Mouse (Mus musculus): ENCODE data around the gene Gabbr2. TPM values are rescaled to one million over a fixed set of nuclear protein-coding genes. Genes with fewer than 3 reads are reported as not detected.

The Gabbr2 gene
- polyA plus RNA-seq, 1 experiment from 2014 or later, result 4.0 TPM

GRCm38 (mm10) chr4:46829656-46830055 is 162.0 kb downstream of the Gabbr2 start:
- H3K36me3 ChIP-seq, result no peaks in the 10 kb centered on the region
- 53% methylated on average over 2 of the region's 2 CpGs for WGBS
- 0 out of 2 replicates have a peak, but pooled peaks cover 4% of the 10 kb centered on the region for H3K27me3 ChIP-seq
- peaks cover 23% of the 10 kb centered on the region for H3K4me1 ChIP-seq (replicated peaks)
- H3K4me2 ChIP-seq, result no peak overlapping the region
- ATAC-seq (ENCODE audit: low FRiP score), result no peak
- no peak overlapping the region for H3K4me3 ChIP-seq
- no peaks in the 10 kb centered on the region for H3K9me3 ChIP-seq
- no peak overlapping the region for H3K9ac ChIP-seq
- H3K27ac ChIP-seq, result no peak overlapping the region

DNA sequence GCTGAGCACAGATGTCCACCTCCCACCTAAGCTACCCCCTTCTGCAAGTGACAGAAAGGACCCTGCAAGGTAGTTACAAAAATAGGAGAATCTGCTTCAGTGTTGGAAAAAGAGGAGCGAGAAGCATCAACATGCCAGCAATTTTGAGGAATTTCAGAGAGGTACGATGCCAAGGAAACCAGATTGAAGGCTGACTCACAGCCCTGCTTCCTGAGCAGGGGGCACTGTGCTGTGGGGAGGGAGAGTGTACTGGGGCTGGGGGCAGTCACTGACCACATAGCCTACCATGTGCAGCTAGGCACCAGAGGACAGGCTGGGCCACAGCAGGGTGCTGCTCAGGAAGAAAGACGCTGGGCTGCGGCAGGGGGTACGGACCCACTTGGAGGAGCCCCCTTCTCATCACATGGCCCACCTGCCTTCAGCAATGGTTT is 163.5 kb downstream of the Gabbr2 start:
- Histone ChIP-seq H3K9ac (no peak overlapping the region), H3K4me3 (no peak overlapping the region), H3K4me2 (no peak overlapping the region), H3K9me3 (no peaks in the 10 kb centered on the region), H3K27me3 (no peaks in the 10 kb centered on the region), H3K4me1 (replicated peaks) (peaks cover 23% of the 10 kb centered on the region), H3K36me3 (no peaks in the 10 kb centered on the region), H3K27ac (0 out of 2 replicates have a peak overlapping the region, but pooled peaks have one; percentile 18)
- ATAC-seq (ENCODE audit: low FRiP score), result no peak
- 77% methylated on average over 5 of the region's 5 CpGs for WGBS

DNA sequence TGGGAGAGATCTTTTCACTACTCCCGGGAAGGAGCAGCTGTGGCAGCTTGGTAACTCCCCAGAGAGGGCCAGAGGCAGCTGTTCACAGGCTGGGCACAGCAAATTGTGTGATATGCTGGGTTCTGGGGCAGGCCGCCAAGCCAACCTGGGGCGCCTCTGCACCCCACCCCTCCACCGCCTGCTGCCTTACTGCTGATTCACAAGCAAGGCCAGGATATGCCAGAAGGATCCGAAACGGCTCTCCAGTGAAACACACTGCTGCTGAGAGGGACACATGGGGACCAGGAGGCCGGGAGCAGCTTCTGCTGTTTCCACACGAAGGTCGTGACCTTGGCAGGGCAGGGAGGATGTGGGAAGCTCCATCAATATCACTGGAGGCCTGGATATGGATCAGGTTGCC is 164.2 kb downstream of the Gabbr2 start:
- WGBS, result 48% methylated on average over 9 of the region's 9 CpGs

DNA sequence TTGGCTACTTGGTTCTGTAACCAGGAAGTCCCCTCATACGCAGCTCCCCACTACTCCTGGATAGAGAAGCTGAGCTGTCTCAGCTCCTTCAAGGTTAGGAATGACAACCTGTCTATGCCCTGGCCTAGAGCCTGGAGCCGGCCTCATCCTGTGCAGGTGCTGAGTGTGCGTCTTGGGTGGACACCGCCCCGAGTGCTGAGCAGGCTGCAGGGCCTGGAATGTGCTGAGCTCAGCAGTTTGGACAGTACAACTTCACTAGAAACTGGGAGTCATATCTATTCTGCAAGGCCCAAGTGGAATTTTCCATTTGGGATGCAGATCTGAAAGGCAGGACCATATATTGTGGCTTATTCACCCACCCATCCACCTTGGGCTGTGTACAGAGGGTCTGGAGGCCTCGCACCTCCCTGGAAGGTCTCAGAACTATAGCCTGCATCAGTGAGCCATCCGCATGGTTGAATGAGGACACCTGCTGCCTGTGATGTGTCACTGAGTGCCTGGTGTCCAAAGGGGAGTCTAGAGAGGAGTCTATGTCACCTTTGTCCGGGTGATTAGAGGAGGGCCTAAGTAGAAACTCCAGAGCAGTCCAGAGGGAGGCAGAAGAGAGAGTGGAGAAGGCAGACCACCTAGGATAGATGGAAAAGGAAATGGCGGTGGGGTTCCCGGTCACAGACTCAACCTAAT is 165.7 kb downstream of the Gabbr2 start:
- Histone ChIP-seq H3K27me3 (no peaks in the 10 kb centered on the region), H3K4me2 (no peak overlapping the region), H3K27ac (no peak overlapping the region), H3K4me1 (replicated peaks) (peaks cover 23% of the 10 kb centered on the region), H3K9ac (no peak overlapping the region), H3K4me3 (no peak overlapping the region), H3K9me3 (no peaks in the 10 kb centered on the region), H3K36me3 (no peaks in the 10 kb centered on the region)
- ATAC-seq (ENCODE audit: low FRiP score), result no peak
- WGBS, result 85% methylated on average over 10 of the region's 10 CpGs

More for the DNA sequence above, 164.2 kb downstream of the Gabbr2 start:
- Histone ChIP-seq H3K27ac (peak overlapping the region; percentile 18; the same call in 1 of the 2 replicates), H3K27me3 (no peaks in the 10 kb centered on the region), H3K9me3 (no peaks in the 10 kb centered on the region), H3K4me1 (replicated peaks) (peaks cover 23% of the 10 kb centered on the region), H3K4me2 (no peak overlapping the region), H3K36me3 (no peaks in the 10 kb centered on the region), H3K9ac (no peak overlapping the region), H3K4me3 (no peak overlapping the region)
- no peak for ATAC-seq (ENCODE audit: low FRiP score)

- no peak overlapping the region for H3K4me2 ChIP-seq
- peaks cover 21% of the 10 kb centered on the region for H3K4me1 ChIP-seq (replicated peaks)
- no peak overlapping the region for H3K9ac ChIP-seq
- 72% methylated on average over 14 of the region's 14 CpGs for WGBS
- no peaks in the 10 kb centered on the region for H3K9me3 ChIP-seq
- no peaks in the 10 kb centered on the region for H3K27me3 ChIP-seq
- no peak overlapping the region for H3K27ac ChIP-seq
- no peak overlapping the region for H3K4me3 ChIP-seq
- ATAC-seq (ENCODE audit: low FRiP score), result no peak
- H3K36me3 ChIP-seq, result no peaks in the 10 kb centered on the region
Observed at GRCm38 (mm10) chr4:46823738-46824137, 167.9 kb downstream of the Gabbr2 start.

DNA sequence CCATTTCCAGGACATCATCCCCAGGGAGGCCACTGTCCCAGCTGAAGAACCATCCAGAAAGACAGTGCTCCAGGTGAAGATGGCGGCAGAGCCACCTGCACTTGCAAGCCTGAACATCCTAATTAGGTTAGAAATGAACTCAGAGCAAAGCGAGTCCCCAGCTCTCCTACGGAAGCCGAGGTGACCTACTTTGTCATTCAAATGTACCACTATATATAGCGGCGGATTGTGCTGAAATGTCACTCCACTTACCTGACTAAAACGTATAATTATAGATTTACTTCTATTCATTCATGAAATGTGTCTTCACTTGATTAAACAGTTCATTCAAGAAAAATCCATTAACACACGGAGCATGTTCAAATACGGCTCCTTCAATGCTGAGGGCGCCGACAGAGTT is 170.0 kb downstream of the Gabbr2 start:
- WGBS, result 59% methylated on average over 11 of the region's 11 CpGs
- Histone ChIP-seq H3K36me3 (no peaks in the 10 kb centered on the region), H3K27me3 (no peaks in the 10 kb centered on the region), H3K4me3 (no peak overlapping the region), H3K4me1 (replicated peaks) (peaks cover 14% of the 10 kb centered on the region; the same call in 1 of the 2 replicates), H3K9ac (no peak overlapping the region), H3K4me2 (no peak overlapping the region), H3K9me3 (no peaks in the 10 kb centered on the region), H3K27ac (no peak overlapping the region)
- ATAC-seq (ENCODE audit: low FRiP score), result no peak

- H3K36me3 ChIP-seq, result 0 out of 2 replicates have a peak, but pooled peaks cover 4% of the 10 kb centered on the region
- no peaks in the 10 kb centered on the region for H3K27me3 ChIP-seq
- no peaks in the 10 kb centered on the region for H3K9me3 ChIP-seq
- H3K9ac ChIP-seq, result no peak overlapping the region
- H3K4me1 ChIP-seq (replicated peaks), result peaks cover 14% of the 10 kb centered on the region; the same call in 1 of the 2 replicates
- no peak for ATAC-seq (ENCODE audit: low FRiP score)
- no peak overlapping the region for H3K4me3 ChIP-seq
- WGBS, result 72% methylated on average over 4 of the region's 4 CpGs
- no peak overlapping the region for H3K27ac ChIP-seq
- H3K4me2 ChIP-seq, result no peak overlapping the region
Observed at GRCm38 (mm10) chr4:46814954-46815353, 176.7 kb downstream of the Gabbr2 start.

DNA sequence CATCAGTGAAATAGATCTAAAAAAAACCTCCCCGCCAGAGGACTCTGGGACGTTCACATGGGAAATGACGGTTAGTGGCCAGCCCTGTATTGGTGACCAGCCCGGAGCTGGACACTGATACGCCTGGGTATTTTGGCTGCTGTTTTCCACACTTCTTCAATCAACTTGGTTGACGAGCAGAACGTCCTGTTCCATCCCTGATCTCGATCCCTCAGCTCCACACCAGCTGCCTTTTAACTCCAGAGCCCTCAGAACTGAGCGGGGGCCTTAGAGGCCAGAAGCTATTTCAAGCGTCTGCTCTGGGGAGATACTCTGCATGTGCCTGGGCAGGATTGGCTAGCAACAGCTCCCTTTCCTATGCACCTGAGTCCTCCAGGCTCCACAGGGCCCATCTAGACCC is 177.4 kb downstream of the Gabbr2 start:
- H3K9ac ChIP-seq, result no peak overlapping the region
- no peak overlapping the region for H3K4me2 ChIP-seq
- H3K27ac ChIP-seq, result no peak overlapping the region
- no peak for ATAC-seq (ENCODE audit: low FRiP score)
- no peak overlapping the region for H3K4me3 ChIP-seq
- H3K4me1 ChIP-seq (replicated peaks), result peaks cover 14% of the 10 kb centered on the region; the same call in 1 of the 2 replicates
- H3K36me3 ChIP-seq, result 0 out of 2 replicates have a peak, but pooled peaks cover 4% of the 10 kb centered on the region
- WGBS, result 85% methylated on average over 10 of the region's 10 CpGs
- H3K27me3 ChIP-seq, result no peaks in the 10 kb centered on the region
- no peaks in the 10 kb centered on the region for H3K9me3 ChIP-seq

- no peak overlapping the region for H3K9ac ChIP-seq
- no peak overlapping the region for H3K4me3 ChIP-seq
- H3K4me2 ChIP-seq, result no peak overlapping the region
- H3K36me3 ChIP-seq, result 0 out of 2 replicates have a peak, but pooled peaks cover 4% of the 10 kb centered on the region
- no peaks in the 10 kb centered on the region for H3K9me3 ChIP-seq
- no peaks in the 10 kb centered on the region for H3K27me3 ChIP-seq
- no peak overlapping the region for H3K27ac ChIP-seq
- H3K4me1 ChIP-seq (replicated peaks), result no peaks in the 10 kb centered on the region
- 44% methylated on average over 5 of the region's 5 CpGs for WGBS
- ATAC-seq (ENCODE audit: low FRiP score), result no peak
Observed at GRCm38 (mm10) chr4:46811165-46811564, 180.5 kb downstream of the Gabbr2 start.

DNA sequence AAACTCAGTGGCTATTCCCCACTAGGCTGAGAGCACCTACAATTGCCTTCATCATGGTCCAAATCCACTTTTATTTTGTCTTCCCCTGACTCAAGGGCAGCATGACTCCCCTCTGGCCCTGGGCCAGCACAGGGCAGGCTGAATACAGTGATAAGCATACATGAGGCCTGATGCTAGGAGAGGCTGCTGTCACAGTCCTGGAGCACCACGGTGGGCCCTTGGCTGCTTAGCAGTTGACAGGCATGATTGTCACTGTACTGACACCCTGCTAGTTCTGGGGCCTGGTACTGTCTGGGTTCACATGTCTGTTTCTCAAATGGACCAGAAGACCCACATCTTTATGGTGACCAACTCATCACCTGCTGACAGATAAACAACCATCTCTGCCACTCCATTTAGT is 184.8 kb downstream of the Gabbr2 start:
- Histone ChIP-seq H3K4me2 (no peak overlapping the region), H3K27me3 (no peaks in the 10 kb centered on the region), H3K9me3 (no peaks in the 10 kb centered on the region), H3K4me1 (replicated peaks) (no peaks in the 10 kb centered on the region), H3K27ac (no peak overlapping the region), H3K36me3 (peaks cover 20% of the 10 kb centered on the region), H3K4me3 (no peak overlapping the region), H3K9ac (no peak overlapping the region)
- no peak for ATAC-seq (ENCODE audit: low FRiP score)
- 77% methylated on average over 1 of the region's 1 CpGs for WGBS

GRCm38 (mm10) chr4:46805910-46806309 is 185.8 kb downstream of the Gabbr2 start:
- WGBS, result 72% methylated on average over 3 of the region's 3 CpGs
- no peak overlapping the region for H3K9ac ChIP-seq
- no peak overlapping the region for H3K27ac ChIP-seq
- H3K4me3 ChIP-seq, result no peak overlapping the region
- no peaks in the 10 kb centered on the region for H3K27me3 ChIP-seq
- H3K9me3 ChIP-seq, result no peaks in the 10 kb centered on the region
- peaks cover 23% of the 10 kb centered on the region for H3K36me3 ChIP-seq
- H3K4me1 ChIP-seq (replicated peaks), result no peaks in the 10 kb centered on the region
- no peak overlapping the region for H3K4me2 ChIP-seq
- no peak for ATAC-seq (ENCODE audit: low FRiP score)

DNA sequence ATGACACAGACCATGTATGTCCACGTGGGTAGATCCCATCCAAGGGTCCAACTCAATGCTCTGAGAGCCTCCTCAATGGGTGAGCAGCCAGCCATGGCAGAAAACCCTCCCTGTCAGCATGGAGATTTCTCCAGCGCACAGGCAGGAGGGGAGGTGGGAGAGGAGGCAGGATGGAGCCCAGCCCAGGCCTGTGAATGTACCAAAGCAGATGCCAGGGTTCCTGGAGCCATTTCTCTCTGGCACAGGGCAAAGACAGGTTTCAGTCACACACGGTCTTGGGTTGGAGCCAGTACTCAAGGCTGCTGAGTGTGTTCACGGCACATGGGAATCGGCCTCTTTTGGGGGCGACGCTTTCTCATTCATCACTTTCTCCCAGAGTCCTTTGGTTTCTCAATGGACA is 189.3 kb downstream of the Gabbr2 start:
- H3K9ac ChIP-seq, result no peak overlapping the region
- H3K4me1 ChIP-seq (replicated peaks), result no peaks in the 10 kb centered on the region
- ATAC-seq (ENCODE audit: low FRiP score), result no peak
- WGBS, result 88% methylated on average over 7 of the region's 7 CpGs
- H3K9me3 ChIP-seq, result no peaks in the 10 kb centered on the region
- H3K4me2 ChIP-seq, result no peak overlapping the region
- H3K27me3 ChIP-seq, result no peaks in the 10 kb centered on the region
- no peak overlapping the region for H3K4me3 ChIP-seq
- H3K27ac ChIP-seq, result no peak overlapping the region
- H3K36me3 ChIP-seq, result peaks cover 21% of the 10 kb centered on the region

DNA sequence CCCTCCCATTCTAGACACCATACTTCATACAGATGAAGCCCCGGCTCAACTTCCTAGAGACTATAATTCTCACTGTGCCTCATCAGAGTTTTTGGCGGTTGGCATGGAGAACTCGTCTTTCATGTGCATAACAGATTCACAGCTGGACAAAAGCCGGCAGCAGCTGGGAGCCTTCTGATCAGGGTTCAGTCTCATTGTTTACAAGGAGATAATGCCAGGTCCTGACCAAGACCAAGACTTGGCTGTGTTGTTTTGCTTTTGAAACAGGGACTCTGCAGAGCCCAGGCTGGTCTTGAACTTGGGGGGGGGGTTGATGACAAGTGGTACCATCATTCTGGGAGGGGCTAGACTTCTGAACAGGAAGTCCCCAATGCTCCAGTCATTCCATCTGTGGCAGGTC is 191.8 kb downstream of the Gabbr2 start:
- H3K9ac ChIP-seq, result no peak overlapping the region
- H3K36me3 ChIP-seq, result peaks cover 21% of the 10 kb centered on the region
- no peaks in the 10 kb centered on the region for H3K4me1 ChIP-seq (replicated peaks)
- no peak overlapping the region for H3K4me2 ChIP-seq
- no peak overlapping the region for H3K27ac ChIP-seq
- ATAC-seq (ENCODE audit: low FRiP score), result no peak
- no peak overlapping the region for H3K4me3 ChIP-seq
- H3K9me3 ChIP-seq, result no peaks in the 10 kb centered on the region
- no peaks in the 10 kb centered on the region for H3K27me3 ChIP-seq
- WGBS, result 22% methylated on average over 4 of the region's 4 CpGs
